Mouse (Mus musculus) layer of hippocampus, adult 8-10 months (tissue): ENCODE measurements at regions not wholly inside any gene's neighbourhood (a gene's known extent, or its start where the extent isn't known, plus 50 kb on each side); places are given as distances from the start of the nearest gene placed in this dataset.

ENCODE experiments used
- DNase-seq, 2 experiments: peaks; one replicate each; pipeline ENCODE4 v3.0.0; 2022; ENCODE audit warnings: low spot score in 2 of 2

GRCm38 (mm10) chr15:61415626-61416025 lies 492.8 kb upstream of the A1bg start:
- DNase-seq: no peak

GRCm38 (mm10) chr15:61411821-61412220 lies 489.0 kb upstream of the A1bg start:
- DNase-seq: no peak

- no peak for DNase-seq
These were observed 488.0 kb upstream of the A1bg start for GRCm38 (mm10) chr15:61410789-61411188.

- DNase-seq: no peak
These were observed 485.8 kb upstream of the A1bg start for GRCm38 (mm10) chr15:61408621-61409020.

- no peak for DNase-seq
These were observed 477.9 kb upstream of the A1bg start for GRCm38 (mm10) chr15:61400720-61401119.

GRCm38 (mm10) chr15:61399971-61400370 lies 477.2 kb upstream of the A1bg start:
- DNase-seq: no peak

GRCm38 (mm10) chr15:61398829-61399228 lies 476.0 kb upstream of the A1bg start:
- DNase-seq: no peak

- DNase-seq: no peak
These were observed 474.2 kb upstream of the A1bg start for GRCm38 (mm10) chr15:61397061-61397460.

- DNase-seq: peak; percentile 3 to 9
These were observed 472.5 kb upstream of the A1bg start for GRCm38 (mm10) chr15:61395296-61395826.

GRCm38 (mm10) chr15:61380666-61381065 lies 457.9 kb upstream of the A1bg start:
- no peak for DNase-seq

- no peak for DNase-seq
These were observed 443.5 kb upstream of the A1bg start for GRCm38 (mm10) chr15:61366276-61366675.

GRCm38 (mm10) chr15:61365511-61365910 lies 442.7 kb upstream of the A1bg start:
- no peak for DNase-seq

GRCm38 (mm10) chr15:61364461-61364860 lies 441.6 kb upstream of the A1bg start:
- no peak for DNase-seq

GRCm38 (mm10) chr15:61361254-61361653 lies 438.4 kb upstream of the A1bg start:
- DNase-seq: no peak

- DNase-seq: no peak
These were observed 432.5 kb upstream of the A1bg start for GRCm38 (mm10) chr15:61355344-61355743.

- no peak for DNase-seq
These were observed 429.0 kb upstream of the A1bg start for GRCm38 (mm10) chr15:61351729-61352342.

- DNase-seq: no peak
These were observed 422.3 kb upstream of the A1bg start for GRCm38 (mm10) chr15:61345101-61345500.

GRCm38 (mm10) chr15:61342618-61343017 lies 419.8 kb upstream of the A1bg start:
- DNase-seq: no peak

- DNase-seq: no peak
These were observed 405.1 kb upstream of the A1bg start for GRCm38 (mm10) chr15:61327925-61328324.

- DNase-seq: no peak
These were observed 399.4 kb upstream of the A1bg start for GRCm38 (mm10) chr15:61322243-61322642.

GRCm38 (mm10) chr15:61309452-61310165 lies 386.8 kb upstream of the A1bg start:
- DNase-seq: no peak

GRCm38 (mm10) chr15:61308936-61309335 lies 386.1 kb upstream of the A1bg start:
- DNase-seq: no peak

GRCm38 (mm10) chr15:61304546-61304945 lies 381.7 kb upstream of the A1bg start:
- no peak for DNase-seq
